Mouse (Mus musculus) B cell, adult 2 months (primary cell): ENCODE measurements at regions not wholly inside any gene's neighbourhood (a gene's known extent, or its start where the extent isn't known, plus 50 kb on each side); places are given as distances from the start of the nearest gene placed in this dataset.

Experiments
- DNase-seq, 2 experiments: peaks; one replicate each; pipeline ENCODE4 v3.0.0; 2022

- DNase-seq: no peak
Measured at GRCm38 (mm10) chr14:8867641-8868040, 201.6 kb upstream of the 4930452B06Rik start.

GRCm38 (mm10) chr14:8851572-8851971, 185.5 kb upstream of the 4930452B06Rik start:
- DNase-seq: no peak

GRCm38 (mm10) chr14:8850208-8850607, 184.2 kb upstream of the 4930452B06Rik start:
- no peak for DNase-seq

DNA sequence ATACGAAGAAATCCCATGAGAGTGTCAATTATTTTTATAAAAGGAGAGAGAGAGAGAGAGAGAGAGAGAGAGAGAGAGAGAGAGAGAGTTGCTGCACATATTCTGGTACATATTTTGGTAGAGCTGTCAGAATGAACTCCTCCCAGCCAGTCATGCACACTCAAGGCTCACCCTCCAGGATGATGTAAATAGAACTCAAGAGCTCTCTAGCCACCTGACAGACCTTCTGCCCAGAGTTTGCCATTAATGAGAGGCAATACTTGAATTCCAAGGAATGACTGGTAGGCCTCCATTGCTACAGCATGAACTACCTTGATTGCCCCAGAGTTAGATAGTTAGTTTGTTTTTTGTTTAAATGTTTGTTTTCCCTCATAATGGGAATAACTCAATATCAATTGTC, 167.5 kb upstream of the 4930452B06Rik start:
- no peak for DNase-seq

DNA sequence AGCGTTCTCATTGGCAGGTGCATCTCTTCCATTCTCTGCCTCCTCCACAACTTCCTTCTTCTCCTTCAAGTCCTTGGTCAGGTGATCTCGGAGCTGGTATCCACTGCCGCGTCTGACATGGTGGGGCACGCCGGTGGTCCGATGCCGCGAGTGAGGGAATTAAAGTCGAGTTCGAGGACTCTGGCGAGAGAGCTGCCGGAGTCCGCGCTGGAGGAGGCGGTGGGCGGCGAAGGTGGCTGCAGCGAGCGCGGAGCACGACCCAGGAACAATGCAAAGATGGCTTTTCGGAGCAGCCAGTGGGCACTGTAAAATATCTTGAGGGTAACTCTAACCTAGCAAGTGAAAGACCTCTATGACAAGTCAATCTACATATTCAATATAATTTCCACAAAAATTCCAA, 134.2 kb upstream of the 4930452B06Rik start:
- peak; percentile 21 to 31 for DNase-seq

DNA sequence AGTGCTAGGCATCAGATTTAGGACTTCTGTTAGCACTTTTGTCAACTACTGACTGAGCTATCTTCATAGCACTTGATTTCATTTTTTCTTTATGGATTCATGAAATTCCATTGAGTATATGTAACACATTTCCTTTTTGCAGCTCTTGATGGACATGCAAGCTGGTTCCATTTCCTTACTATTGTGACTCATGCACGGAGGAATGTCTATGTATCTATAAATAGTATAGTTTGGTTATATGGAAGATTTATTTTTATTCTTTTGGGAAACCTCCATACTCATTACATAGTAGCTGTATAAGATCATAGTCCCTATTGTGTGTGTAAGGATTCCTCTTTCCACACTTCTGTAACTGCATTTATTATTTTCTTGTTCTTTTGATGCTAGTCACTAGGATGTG, 123.3 kb upstream of the 4930452B06Rik start:
- DNase-seq: no peak

- no peak for DNase-seq
Measured at GRCm38 (mm10) chr14:8760541-8760940, 94.5 kb upstream of the 4930452B06Rik start.

DNA sequence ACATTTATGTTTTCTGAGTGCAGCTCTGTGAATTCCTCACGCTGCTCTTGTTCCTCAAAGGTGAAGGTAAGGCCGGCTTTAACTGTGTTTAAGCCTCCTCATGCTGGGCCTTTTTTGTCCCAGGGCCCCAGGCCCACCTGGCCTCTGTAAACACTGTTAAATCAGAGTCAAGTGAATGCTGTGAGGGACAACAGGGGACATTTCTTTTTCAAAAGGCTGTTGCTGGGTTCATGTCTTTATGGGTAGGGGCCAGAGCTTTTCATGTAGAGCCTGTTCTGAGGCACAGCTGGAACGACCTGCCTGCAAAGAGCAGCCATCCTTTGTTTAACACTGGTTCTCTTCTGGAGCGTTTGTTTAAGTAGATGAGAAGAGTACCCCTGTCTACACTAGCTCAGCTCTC, 70.8 kb upstream of the 4930452B06Rik start:
- no peak for DNase-seq

DNA sequence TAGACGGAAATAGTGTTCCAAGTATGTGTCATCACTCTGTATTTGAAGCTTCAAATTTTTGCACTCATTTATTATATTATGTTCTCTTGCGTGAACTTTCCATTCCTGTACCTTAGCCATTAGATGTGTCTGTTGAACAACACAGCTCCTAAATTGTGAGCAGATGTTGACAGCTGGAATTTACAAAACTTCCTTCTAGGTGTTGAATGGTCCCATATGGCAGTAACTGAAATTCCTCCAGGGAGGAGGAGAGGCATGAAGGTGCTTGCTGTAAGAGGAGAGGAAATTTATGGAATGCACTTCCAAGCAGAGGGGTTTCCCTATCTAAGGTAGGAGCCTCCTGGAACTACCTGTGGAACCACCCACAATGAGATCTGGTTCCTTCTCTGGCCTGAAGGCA, 67.2 kb upstream of the 4930452B06Rik start:
- no peak for DNase-seq

- DNase-seq: no peak
Measured at GRCm38 (mm10) chr14:8727364-8727763, 61.3 kb upstream of the 4930452B06Rik start.
